Mouse (Mus musculus): ENCODE measurements around the gene Hist1h2ag.

Gene Hist1h2ag

DNA sequence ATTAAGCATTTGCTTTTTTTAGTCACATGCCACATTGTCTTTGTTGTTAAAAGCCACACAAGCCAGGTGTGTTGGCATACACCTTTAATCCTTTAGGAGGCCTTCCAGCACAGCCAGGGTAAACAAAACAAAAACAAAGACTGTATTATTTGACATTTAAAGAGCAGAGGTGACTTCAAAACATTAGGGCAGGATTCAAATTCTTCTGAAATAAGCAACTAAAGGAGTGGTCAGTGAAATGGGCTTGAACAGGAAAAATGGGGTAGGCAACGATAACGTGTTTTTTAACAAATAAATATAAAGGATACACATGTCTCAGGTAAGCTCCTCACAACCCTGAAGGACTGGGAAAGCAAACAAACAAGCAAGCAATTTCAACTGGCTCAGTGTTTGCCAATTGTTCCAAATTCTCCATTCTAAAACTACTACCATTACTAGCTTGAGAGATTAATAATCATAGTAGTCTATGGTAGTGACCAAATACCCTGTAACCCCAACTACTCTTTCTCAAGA lies 2.7 kb downstream of the Hist1h2ag start:
- in situ Hi-C loops (cut with MseI, MboI) = loop anchor here (10.0 to 25.0 kb wide), 5 partner anchors 328 to 1485 kb away; partner anchors contain the start of genes Abt1 (in 1 of the 2), Hist1h2ai (in 1 of the 2), Hist1h2bl (in 1 of the 2) and Hist1h2bm (in 1 of the 2)

DNA sequence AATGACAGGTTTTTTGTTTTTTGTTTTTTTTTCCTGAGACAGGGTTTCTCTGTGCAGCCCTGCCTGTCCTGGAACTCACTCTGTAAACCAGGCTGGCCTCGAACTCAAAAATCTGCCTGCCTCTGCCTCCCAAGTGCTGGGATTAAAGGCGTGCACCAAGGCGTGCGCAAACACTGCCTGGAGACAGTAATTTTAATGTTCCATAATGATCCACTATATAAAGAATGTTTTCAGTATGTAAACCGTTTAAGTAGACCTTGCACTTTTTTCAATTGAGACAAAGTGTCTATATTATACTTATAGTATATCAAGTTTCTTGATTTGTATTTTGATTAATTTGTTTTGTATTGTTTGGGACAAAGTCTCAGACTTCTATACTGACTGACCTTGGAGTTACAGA lies 3.4 kb downstream of the Hist1h2ag start:
- in situ Hi-C loops (cut with MseI, MboI) = loop anchor here (10.0 to 25.0 kb wide), 3 partner anchors 327 to 1473 kb away; partner anchors contain the start of genes Hist1h2ai (in 1 of the 2), Hist1h2bl (in 1 of the 2), Hist1h2bm (in 1 of the 2) and Hist1h3h (in 1 of the 2)

DNA sequence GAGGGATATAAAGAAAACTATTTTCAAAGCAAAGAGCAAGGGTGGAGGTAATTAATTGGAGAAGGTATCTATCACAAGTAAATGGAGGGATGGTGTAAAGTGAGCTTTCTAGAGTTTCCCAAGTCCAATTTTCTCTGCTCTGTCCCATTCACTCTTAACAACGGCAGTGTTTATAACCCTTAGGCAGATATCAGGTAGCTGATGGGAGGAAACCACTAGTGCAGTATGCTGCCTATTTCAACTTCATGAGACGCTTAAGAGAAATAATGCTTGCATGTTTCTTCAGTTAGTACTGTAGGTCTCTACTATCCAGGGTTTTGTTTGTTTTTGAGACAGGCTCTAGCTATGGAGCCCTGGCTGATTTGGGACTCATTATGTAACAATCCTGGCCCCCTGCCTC lies 5.3 kb downstream of the Hist1h2ag start:
- in situ Hi-C loops (cut with MseI, MboI) = loop anchor here (10.0 to 25.0 kb wide), 3 partner anchors 325 to 1475 kb away; partner anchors contain the start of genes Hist1h2ai (in 1 of the 2), Hist1h2bl (in 1 of the 2), Hist1h2bm (in 1 of the 2) and Hist1h3h (in 1 of the 2)

DNA sequence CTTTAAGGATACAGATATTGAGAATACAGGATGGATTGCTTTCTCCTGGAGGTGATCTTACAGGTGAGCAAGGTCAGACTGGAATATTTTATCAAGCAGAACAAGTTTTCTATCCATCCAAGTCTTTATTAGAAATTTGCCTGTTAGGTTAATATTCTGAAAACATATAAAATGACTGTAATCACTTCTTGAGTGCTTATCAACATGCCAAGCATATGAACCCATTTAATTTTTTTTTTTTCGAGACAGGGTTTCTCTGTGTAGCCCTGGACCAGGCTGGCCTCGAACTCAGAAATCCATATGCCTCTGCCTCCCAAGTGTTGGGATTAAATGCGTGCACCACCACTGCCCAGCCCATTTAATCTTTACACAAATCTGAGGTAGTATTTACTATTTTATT lies 5.8 kb downstream of the Hist1h2ag start:
- in situ Hi-C loops (cut with MseI, MboI) = loop anchor here (10.0 to 25.0 kb wide), 3 partner anchors 325 to 1475 kb away; partner anchors contain the start of genes Hist1h2ai (in 1 of the 2), Hist1h2bl (in 1 of the 2), Hist1h2bm (in 1 of the 2) and Hist1h3h (in 1 of the 2)

DNA sequence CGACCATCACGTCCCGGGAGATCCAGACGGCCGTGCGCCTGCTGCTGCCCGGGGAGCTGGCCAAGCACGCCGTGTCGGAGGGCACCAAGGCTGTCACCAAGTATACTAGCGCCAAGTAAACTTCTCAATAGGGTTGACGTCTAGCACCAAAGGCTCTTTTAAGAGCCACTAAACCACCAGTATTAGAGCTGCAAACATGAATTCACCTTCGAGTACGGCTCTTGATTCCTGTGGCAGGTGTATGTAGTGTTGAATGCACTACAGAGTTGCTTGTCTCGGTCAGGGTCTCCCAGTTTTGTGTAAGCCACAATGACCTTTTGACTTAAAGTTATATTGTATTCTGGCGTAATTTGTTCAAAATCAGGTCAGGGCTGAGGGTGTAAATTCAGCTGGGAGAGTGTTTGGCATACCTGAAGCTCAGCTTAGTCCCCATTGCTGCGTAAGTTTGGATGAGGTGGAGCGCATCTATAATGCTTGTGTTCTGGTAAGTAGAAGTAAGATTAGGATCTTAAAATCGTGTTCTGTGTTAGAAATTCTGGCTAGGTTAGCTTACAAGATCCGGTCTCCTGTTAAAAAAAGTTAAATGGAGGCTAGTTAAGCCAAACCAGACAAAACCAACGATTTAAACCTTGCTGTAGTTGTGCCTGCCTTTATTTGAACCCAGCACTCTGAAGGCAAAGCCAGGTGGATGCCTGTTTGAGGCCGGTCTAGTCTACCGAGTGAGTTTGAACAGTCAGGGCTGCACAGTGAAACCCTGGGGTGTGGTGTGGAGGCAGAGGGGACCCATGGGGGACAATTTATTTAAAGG lies 6.4 kb downstream of the Hist1h2ag start:
- in situ Hi-C loops (cut with MseI, MboI) = loop anchor here (10.0 to 25.0 kb wide), 3 partner anchors 324 to 1476 kb away; partner anchors contain the start of genes Hist1h2ai (in 1 of the 2), Hist1h2bl (in 1 of the 2), Hist1h2bm (in 1 of the 2) and Hist1h3h (in 1 of the 2)

DNA sequence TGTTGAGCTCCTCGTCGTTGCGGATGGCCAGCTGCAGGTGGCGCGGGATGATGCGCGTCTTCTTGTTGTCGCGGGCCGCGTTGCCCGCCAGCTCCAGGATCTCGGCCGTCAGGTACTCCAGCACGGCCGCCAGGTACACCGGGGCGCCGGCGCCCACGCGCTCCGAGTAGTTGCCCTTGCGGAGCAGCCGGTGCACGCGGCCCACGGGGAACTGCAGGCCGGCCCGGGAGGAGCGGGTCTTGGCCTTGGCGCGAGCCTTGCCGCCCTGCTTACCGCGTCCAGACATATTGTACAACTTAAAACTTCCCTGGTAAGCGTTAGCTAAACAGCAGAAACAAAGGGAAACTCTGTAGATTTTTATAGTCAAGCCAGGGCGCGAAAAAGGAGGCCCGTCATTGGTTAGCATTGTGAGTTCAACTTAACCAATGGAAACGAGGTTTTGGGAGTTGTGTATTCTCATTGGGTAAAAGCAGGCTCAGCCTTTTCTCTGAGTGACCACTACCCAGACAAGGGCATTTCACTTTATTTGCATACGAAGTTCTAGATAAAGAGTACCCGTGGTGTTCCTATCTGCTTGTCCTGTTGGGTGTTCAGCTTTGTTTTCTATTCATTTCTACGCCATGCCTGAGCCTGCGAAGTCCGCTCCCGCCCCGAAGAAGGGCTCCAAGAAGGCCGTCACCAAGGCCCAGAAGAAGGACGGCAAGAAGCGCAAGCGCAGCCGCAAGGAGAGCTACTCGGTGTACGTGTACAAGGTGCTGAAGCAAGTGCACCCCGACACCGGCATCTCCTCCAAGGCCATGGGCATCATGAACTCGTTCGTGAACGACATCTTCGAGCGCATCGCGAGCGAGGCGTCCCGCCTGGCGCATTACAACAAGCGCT lies 7.2 kb downstream of the Hist1h2ag start, which contains the start of the genes Hist1h2ah and Hist1h2bk:
TSS of gene Hist1h2ah (minus strand) at position 302 of the 882 bp plus-strand sequence.
TSS of gene Hist1h2bk (plus strand) at position 604 of the 882 bp plus-strand sequence.
- in situ Hi-C loops (cut with MseI, MboI) = loop anchor here (10.0 to 25.0 kb wide), 3 partner anchors 323 to 1477 kb away; partner anchors contain the start of genes Hist1h2ai (in 1 of the 2), Hist1h2bl (in 1 of the 2), Hist1h2bm (in 1 of the 2) and Hist1h3h (in 1 of the 2)

DNA sequence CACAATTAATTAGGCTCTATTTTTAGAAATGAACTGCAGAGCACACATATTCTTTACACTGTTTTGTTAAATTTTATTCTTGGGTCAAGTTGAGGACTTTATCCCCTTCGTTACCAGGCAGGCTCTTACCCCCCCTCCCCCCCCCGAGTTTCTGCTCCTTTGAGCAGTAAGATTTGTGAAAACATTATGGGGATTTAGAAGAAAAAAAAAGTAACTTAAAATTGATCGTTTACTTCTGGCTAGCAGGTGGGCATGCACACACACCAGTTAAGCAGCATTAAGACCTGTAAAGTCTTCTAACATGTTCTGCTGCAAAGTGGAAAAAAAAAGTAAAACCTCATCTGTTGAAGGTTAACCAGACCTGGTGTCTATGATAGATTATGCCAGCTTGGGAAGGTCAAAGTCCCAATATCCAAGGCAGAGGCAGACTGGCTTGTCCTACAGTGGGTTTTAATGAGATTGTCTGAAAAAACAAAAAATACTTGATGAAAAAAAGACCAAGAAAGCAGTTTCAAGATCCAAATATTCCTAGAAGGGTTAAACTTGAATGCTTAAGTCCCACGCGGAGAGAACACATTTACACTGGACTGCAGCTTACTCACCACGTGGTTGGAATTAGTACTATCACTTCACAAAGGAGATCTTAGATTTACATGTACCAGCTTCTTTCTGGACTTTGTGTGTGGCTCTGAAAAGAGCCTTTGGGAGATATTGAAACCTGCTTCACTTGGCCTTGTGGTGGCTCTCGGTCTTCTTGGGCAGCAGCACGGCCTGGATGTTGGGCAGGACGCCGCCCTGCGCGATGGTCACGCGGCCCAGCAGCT lies 8.1 kb downstream of the Hist1h2ag start:
- in situ Hi-C loops (cut with MseI, MboI) = loop anchor here (10.0 to 25.0 kb wide), 3 partner anchors 322 to 1478 kb away; partner anchors contain the start of genes Hist1h2ai (in 1 of the 2), Hist1h2bl (in 1 of the 2), Hist1h2bm (in 1 of the 2) and Hist1h3h (in 1 of the 2)

DNA sequence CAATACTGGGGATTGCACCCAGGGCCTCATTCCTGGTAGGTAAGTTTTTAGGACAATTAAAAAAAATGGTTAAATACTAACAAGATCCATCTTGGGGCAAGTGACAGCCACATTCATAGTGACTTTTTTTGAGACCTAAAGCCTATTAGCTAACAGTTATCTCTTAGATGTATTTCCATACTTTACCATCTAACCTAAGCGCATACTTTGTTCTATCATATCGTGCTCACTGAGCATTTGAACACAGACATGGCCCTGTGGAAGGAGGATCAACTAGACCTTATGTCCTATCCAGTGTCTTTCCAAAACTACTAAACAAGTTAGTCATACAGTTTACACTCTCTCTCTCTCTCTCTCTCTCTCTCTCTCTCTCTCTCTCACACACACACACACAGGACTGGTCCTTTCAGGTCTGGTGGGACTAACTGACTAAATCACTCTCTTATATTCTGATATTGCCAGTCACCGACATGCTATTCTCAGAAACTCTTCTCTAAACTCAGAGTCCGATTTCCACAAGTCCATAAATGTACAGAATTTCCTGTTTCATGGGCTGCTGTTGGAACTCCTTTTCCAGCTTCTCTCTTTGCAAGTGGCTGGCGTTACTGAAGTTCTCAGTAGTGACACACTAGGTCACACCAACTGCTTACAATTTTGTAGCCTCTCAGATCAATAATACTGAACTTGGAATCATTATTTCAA lies 8.9 kb downstream of the Hist1h2ag start:
- in situ Hi-C loops (cut with MseI, MboI) = loop anchor here (10.0 to 25.0 kb wide), 3 partner anchors 322 to 1478 kb away; partner anchors contain the start of genes Hist1h2ai (in 1 of the 2), Hist1h2bl (in 1 of the 2), Hist1h2bm (in 1 of the 2) and Hist1h3h (in 1 of the 2)

DNA sequence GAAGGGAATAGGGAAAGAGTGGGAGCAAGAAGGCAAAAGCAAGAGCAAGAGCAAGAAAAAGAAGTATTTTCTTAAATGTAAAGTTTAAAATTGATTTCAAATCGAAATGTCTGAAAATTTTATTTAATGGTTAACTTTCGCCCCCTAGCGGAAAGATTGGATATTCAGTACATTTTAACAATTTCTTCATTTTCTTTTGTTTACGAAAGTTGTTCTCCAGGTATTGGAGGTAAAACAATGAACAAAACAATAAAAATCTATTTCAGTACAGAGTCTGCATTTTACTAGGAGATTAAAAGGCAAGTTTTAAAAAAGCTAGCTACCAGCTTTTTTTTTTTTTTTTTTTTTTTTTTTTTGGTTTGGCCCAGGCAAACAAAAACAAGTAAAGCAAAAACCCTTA lies 12.3 kb downstream of the Hist1h2ag start:
- in situ Hi-C loops (cut with MseI, MboI) = loop anchor here (10.0 to 25.0 kb wide), 3 partner anchors 318 to 1482 kb away; partner anchors contain the start of genes Hist1h2ai (in 1 of the 2), Hist1h2bl (in 1 of the 2), Hist1h2bm (in 1 of the 2) and Hist1h3h (in 1 of the 2)

DNA sequence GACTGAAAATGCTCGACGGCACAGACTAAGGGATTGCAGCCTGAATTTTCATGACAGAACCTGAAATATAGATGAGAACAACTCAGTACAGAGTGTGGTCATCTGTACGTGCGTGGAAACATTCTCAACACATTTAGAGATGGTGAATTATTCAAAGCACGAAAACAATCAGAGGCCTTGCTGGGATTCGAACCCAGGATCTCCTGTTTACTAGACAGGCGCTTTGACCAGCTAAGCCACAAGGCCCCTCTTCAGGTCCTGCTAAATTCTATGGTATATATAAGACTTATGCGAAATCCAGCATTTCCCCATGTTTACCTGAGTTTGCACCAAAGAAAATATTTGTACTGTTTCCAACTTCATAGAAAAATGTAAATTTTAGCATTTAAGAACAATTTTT lies 12.8 kb downstream of the Hist1h2ag start:
- in situ Hi-C loops (cut with MseI, MboI) = loop anchor here (10.0 to 25.0 kb wide), 6 partner anchors 55 to 1482 kb away; partner anchors contain the start of genes Hist1h2ai (in 1 of the 2), Hist1h2bl (in 1 of the 2), Hist1h2bm (in 1 of the 2) and Hist1h3h (in 1 of the 2)

DNA sequence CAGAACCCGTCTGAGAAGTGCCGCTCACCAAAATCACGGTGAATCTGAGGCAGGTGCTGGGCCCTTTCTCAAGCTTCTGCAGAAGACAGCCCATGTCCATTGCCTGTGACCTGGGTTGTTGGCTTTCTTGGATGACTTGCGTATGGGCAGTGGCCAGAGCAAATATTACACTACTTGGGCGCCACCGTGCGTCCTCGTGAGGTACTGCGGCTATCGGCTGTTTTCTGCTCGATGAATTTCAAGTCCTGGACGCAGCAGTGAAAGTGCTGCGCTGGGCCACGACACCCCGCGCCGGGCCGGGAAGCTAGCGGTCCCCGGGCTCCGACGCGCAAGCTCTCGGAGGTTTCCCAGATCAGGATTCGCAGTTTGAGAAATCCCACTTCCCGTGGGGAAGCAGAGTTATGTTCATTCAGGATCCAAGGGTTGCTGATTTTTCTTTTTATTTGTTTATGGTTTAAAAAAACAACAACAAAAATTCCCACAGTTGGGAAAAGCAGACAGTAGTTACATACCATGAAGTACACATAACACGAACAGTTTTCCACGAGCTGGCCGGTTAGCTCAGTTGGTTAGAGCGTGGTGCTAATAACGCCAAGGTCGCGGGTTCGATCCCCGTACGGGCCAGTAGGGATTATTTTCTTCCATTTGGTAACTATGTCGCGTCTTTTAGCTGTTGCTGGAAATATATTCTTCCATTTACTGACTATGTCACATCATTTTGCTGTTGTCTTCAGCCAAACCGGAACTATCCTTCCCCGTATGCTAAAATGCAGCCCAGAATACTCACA lies 13.9 kb downstream of the Hist1h2ag start:
- in situ Hi-C loops (cut with MseI, MboI) = loop anchor here (10.0 to 25.0 kb wide), 5 partner anchors 54 to 1483 kb away; partner anchors contain the start of genes Hist1h2ai (in 1 of the 2), Hist1h2bl (in 1 of the 2), Hist1h2bm (in 1 of the 2) and Hist1h3h (in 1 of the 2)

DNA sequence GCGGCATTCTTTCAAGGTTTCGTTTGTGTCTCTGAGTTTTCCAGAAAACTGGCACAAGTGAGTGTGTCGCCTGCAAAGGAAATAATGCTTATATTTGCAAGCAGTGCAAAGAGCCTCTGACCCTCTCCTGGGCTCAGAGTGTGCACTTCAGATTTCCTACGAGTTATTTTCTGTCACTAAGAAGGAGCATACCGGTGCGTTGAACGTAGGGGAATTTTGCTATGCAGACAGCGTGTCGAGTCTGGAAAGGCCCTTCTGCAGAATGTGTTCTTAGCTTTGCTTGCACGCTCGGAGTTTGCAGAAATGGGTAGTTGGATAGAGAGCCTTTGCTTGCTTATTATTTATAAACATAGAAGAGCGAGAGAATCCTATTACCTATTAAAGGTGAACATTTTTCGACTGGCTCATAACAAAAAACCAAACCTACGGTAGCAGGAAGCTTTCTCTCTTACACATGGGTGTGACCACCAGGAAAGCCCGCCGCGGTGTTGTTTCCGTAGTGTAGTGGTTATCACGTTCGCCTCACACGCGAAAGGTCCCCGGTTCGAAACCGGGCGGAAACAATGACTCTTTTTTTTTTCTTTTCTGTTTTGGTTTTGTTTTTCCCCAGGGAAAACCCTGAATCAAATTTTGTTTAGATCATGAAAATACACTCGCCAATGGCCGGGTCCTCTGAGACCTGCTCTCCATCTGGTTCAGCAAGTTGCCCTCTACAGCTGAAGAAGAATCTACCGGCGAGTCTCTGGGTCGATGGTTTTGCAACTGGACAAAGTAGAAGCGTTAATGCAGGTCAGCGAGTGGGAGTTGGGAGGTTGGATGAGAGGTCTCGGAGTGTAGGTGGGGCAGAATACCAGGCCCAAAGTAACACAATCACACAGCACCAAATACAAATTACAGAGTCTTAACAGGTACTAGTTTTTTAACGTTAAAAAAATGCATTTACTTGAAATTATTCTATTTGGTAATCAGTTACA lies 16.4 kb downstream of the Hist1h2ag start:
- in situ Hi-C loops (cut with MseI, MboI) = loop anchor here (10.0 to 25.0 kb wide), 5 partner anchors 52 to 1486 kb away; partner anchors contain the start of genes Hist1h2ai (in 1 of the 2), Hist1h2bl (in 1 of the 2), Hist1h2bm (in 1 of the 2) and Hist1h3h (in 1 of the 2)

DNA sequence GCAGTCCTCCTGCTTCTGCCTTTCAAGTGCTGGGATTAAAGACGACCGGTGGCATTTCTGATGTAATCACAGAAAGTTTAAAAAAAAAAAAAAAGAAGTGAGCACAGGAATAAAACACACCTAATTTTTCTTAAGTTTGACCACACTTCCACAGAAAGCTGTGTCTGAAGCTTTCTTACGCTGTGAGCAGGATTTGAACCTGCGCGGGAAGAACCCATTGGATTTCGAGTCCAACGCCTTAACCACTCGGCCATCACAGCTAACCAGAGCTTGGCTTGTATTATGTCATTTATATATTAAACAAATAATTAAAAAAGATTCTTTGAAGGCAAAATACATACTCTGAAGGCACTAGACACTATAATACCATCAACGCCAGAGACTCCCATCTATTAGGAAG lies 20.5 kb downstream of the Hist1h2ag start:
- in situ Hi-C loops (cut with MseI, MboI) = loop anchor here (5.0 to 10.0 kb wide), 4 partner anchors 47 to 167 kb away; no protein-coding TSS in a partner anchor

DNA sequence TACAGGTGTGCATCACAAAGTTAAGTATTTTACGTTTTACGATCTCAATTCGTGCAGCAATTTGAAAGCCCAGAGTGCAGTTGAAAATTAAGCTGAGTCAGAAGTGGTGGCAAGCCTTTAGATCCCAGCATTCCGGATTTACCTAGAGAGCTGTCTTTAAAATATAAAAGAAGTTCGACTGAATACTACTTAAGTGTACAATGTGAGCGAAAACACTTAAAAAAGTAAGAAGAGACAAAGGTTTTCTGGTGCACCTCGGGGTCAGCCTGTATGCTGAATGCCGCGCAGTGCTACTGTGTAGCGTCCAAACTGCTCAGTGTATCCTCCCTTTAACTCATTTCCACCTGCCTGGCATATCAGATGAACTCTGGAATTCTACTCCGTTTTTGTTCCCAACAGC lies 21.2 kb downstream of the Hist1h2ag start:
- in situ Hi-C loops (cut with MseI, MboI) = loop anchor here (5.0 to 10.0 kb wide), 4 partner anchors 47 to 167 kb away; no protein-coding TSS in a partner anchor

DNA sequence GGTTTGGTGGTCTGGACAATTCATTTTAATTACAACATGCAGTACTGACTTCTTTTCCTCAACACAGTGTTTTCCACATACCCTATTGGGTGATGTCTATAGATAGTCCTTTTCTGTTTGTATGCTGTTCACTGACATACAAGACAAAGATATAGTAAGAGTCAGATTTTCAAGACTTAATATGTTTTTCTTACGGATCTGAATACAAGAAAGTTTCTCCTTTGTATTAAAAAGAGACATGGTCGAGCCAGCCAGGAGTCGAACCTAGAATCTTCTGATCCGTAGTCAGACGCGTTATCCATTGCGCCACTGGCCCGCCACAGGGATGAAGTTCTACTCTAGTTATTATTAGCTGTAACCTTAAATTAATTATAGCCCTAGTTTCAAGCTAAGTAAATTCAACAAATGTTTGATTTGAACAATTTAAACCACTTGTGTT lies 21.8 kb downstream of the Hist1h2ag start:
- in situ Hi-C loops (cut with MseI, MboI) = loop anchor here (5.0 to 10.0 kb wide), 4 partner anchors 46 to 166 kb away; no protein-coding TSS in a partner anchor
